Mouse (Mus musculus): Measurements from ENCODE around the gene Shld2. TPM values are rescaled to one million over a fixed set of nuclear protein-coding genes. Genes with fewer than 3 reads are reported as not detected.

The Shld2 gene
- polyA plus RNA-seq, 1 experiment from 2014 or later: 11.8 TPM

GRCm38 (mm10) chr14:34303265-34303680 is 7.0 kb downstream of the Shld2 start:
- Histone ChIP-seq H3K4me3 (replicated peaks; ENCODE audit: low read depth, low read length) (no peak overlapping the region), H3K9ac (ENCODE audit: low read depth, low read length) (no peak overlapping the region), H3K4me1 (replicated peaks; ENCODE audit: insufficient read depth, low read length) (peaks cover 5% of the 10 kb centered on the region; the same call in 1 of the 2 replicates), H3K4me2 (ENCODE audit: low read length) (0 out of 2 replicates have a peak overlapping the region, but pooled peaks have one; percentile 1), H3K36me3 (ENCODE audit: insufficient read depth, low read length) (no peaks in the 10 kb centered on the region), H3K27me3 (ENCODE audit: insufficient read depth, low read length) (no peaks in the 10 kb centered on the region), H3K9me3 (replicated peaks; ENCODE audit: low read length) (no peaks in the 10 kb centered on the region), H3K27ac (peak overlapping the region; percentile 64)
- 22% methylated on average over 5 of the region's 5 CpGs for WGBS
- ATAC-seq (replicated peaks; ENCODE audit: low FRiP score, low read depth) (no peak; the same call in 1 of the 2 replicates), DNase-seq (ENCODE audit: low spot score) (peak; percentile 56)
- TF ChIP-seq CTCF (IDR thresholded peaks at IDR 0.05; ENCODE audit: low read depth): no peak

GRCm38 (mm10) chr14:34302681-34303242 is 7.5 kb downstream of the Shld2 start:
- no peak for DNase-seq (ENCODE audit: low spot score)
- Histone ChIP-seq H3K4me1 (replicated peaks; ENCODE audit: insufficient read depth, low read length) (peaks cover 6% of the 10 kb centered on the region; the same call in 1 of the 2 replicates), H3K9ac (ENCODE audit: low read depth, low read length) (no peak overlapping the region), H3K9me3 (replicated peaks; ENCODE audit: low read length) (no peaks in the 10 kb centered on the region), H3K27ac (peak overlapping the region; percentile 58), H3K36me3 (ENCODE audit: insufficient read depth, low read length) (no peaks in the 10 kb centered on the region), H3K4me2 (ENCODE audit: low read length) (no peak overlapping the region), H3K27me3 (ENCODE audit: insufficient read depth, low read length) (no peaks in the 10 kb centered on the region), H3K4me3 (replicated peaks; ENCODE audit: low read depth, low read length) (no peak overlapping the region)
- peak; percentile 26; the same call in 1 of the 2 replicates for ATAC-seq (replicated peaks; ENCODE audit: low FRiP score, low read depth)
- 55% methylated on average over 5 of the region's 5 CpGs for WGBS
- no peak for TF ChIP-seq CTCF (IDR thresholded peaks at IDR 0.05; ENCODE audit: low read depth)

GRCm38 (mm10) chr14:34298871-34299700 is 11.2 kb downstream of the Shld2 start:
- no peak for TF ChIP-seq CTCF (IDR thresholded peaks at IDR 0.05; ENCODE audit: low read depth)
- peak overlapping the region; percentile 62 for H3K27ac ChIP-seq
- ATAC-seq (replicated peaks; ENCODE audit: low FRiP score, low read depth): no peak

GRCm38 (mm10) chr14:34297634-34298033 is 12.7 kb downstream of the Shld2 start:
- no peak overlapping the region for H3K4me2 ChIP-seq (ENCODE audit: low read length)
- DNase-seq (ENCODE audit: low spot score) (no peak), ATAC-seq (replicated peaks; ENCODE audit: low FRiP score, low read depth) (no peak)
- 27% methylated on average over 2 of the region's 2 CpGs for WGBS
- H3K36me3 ChIP-seq (ENCODE audit: insufficient read depth, low read length): no peaks in the 10 kb centered on the region
- H3K9ac ChIP-seq (ENCODE audit: low read depth, low read length): no peak overlapping the region
- peaks cover 9% of the 10 kb centered on the region; the same call in 1 of the 2 replicates for H3K4me1 ChIP-seq (replicated peaks; ENCODE audit: insufficient read depth, low read length)
- no peak overlapping the region for H3K27ac ChIP-seq
- no peak overlapping the region for H3K4me3 ChIP-seq (replicated peaks; ENCODE audit: low read depth, low read length)
- H3K27me3 ChIP-seq (ENCODE audit: insufficient read depth, low read length): no peaks in the 10 kb centered on the region
- H3K9me3 ChIP-seq (replicated peaks; ENCODE audit: low read length): no peaks in the 10 kb centered on the region
- TF ChIP-seq CTCF (IDR thresholded peaks at IDR 0.05; ENCODE audit: low read depth): no peak

More at GRCm38 (mm10) chr14:34298871-34299700, 11.2 kb downstream of the Shld2 start:
- WGBS: 53% methylated on average over 11 of the region's 11 CpGs
- peaks cover 9% of the 10 kb centered on the region; the same call in 1 of the 2 replicates for H3K4me1 ChIP-seq (replicated peaks; ENCODE audit: insufficient read depth, low read length)
- H3K9me3 ChIP-seq (replicated peaks; ENCODE audit: low read length): no peaks in the 10 kb centered on the region
- H3K27me3 ChIP-seq (ENCODE audit: insufficient read depth, low read length): no peaks in the 10 kb centered on the region
- no peak overlapping the region for H3K4me3 ChIP-seq (replicated peaks; ENCODE audit: low read depth, low read length)
- H3K9ac ChIP-seq (ENCODE audit: low read depth, low read length): no peak overlapping the region
- H3K36me3 ChIP-seq (ENCODE audit: insufficient read depth, low read length): no peaks in the 10 kb centered on the region
- peak; percentile 71 for DNase-seq (ENCODE audit: low spot score)
- H3K4me2 ChIP-seq (ENCODE audit: low read length): no peak overlapping the region

GRCm38 (mm10) chr14:34297038-34297437 is 13.3 kb downstream of the Shld2 start:
- DNase-seq (ENCODE audit: low spot score) (no peak), ATAC-seq (replicated peaks; ENCODE audit: low FRiP score, low read depth) (no peak)
- Histone ChIP-seq H3K27ac (no peak overlapping the region), H3K9me3 (replicated peaks; ENCODE audit: low read length) (no peaks in the 10 kb centered on the region), H3K4me1 (replicated peaks; ENCODE audit: insufficient read depth, low read length) (peaks cover 9% of the 10 kb centered on the region; the same call in 1 of the 2 replicates), H3K4me2 (ENCODE audit: low read length) (no peak overlapping the region), H3K36me3 (ENCODE audit: insufficient read depth, low read length) (no peaks in the 10 kb centered on the region), H3K4me3 (replicated peaks; ENCODE audit: low read depth, low read length) (no peak overlapping the region), H3K9ac (ENCODE audit: low read depth, low read length) (no peak overlapping the region), H3K27me3 (ENCODE audit: insufficient read depth, low read length) (no peaks in the 10 kb centered on the region)
- no peak for TF ChIP-seq CTCF (IDR thresholded peaks at IDR 0.05; ENCODE audit: low read depth)
- 51% methylated on average over 4 of the region's 4 CpGs for WGBS

- no peak for ATAC-seq (replicated peaks; ENCODE audit: low FRiP score, low read depth)
- Histone ChIP-seq H3K4me1 (replicated peaks; ENCODE audit: insufficient read depth, low read length) (peaks cover 9% of the 10 kb centered on the region; the same call in 1 of the 2 replicates), H3K9me3 (replicated peaks; ENCODE audit: low read length) (no peaks in the 10 kb centered on the region), H3K36me3 (ENCODE audit: insufficient read depth, low read length) (no peaks in the 10 kb centered on the region), H3K9ac (ENCODE audit: low read depth, low read length) (no peak overlapping the region), H3K27ac (peak overlapping the region; percentile 25; the same call in 1 of the 2 replicates), H3K4me3 (replicated peaks; ENCODE audit: low read depth, low read length) (no peak overlapping the region), H3K27me3 (ENCODE audit: insufficient read depth, low read length) (no peaks in the 10 kb centered on the region), H3K4me2 (ENCODE audit: low read length) (no peak overlapping the region)
- 60% methylated on average over 7 of the region's 7 CpGs for WGBS
- TF ChIP-seq CTCF (IDR thresholded peaks at IDR 0.05; ENCODE audit: low read depth): no peak
- no peak for DNase-seq (ENCODE audit: low spot score)
These were observed 13.9 kb downstream of the Shld2 start for GRCm38 (mm10) chr14:34296350-34296749.
